Mouse (Mus musculus): Measurements from ENCODE around the gene Apob. TPM values are rescaled to one million over a fixed set of nuclear protein-coding genes. Genes with fewer than 3 reads are reported as not detected.

Apob gene
- total and polyA plus RNA-seq, 3 experiments, result not detected

DNA sequence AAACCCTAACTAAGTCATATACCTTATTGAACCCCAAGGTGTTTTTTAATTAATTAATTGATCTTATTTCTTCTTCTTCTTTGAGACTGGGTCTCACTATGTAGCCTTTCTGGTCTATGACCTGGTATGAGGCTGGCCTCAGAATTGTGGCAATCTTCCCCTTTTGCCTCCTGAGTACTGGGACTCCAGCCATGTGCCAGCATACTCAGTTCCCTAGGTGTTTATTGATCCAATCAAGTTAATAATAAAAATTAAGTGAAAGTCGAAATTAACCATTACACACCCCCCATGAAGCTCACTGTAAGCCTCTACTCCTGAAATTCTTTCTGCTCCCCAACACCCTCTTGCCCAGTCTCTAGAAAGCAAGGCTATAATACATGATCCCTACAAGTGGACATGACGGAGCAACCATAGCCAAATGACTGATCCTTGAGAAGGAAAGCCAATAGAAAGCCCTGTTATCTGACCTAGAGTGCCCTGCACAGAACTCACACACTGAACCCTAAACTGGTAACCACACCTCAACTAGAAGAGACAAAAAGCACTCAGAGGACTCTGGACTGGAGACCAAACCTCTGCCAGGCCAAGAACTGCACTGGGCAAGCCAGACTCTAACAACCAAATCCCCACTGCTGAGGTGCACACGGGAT is 60.8 kb downstream of the Apob start:
- TF ChIP-seq SIN3A (IDR thresholded peaks at IDR 0.05; ENCODE audit: low read length) (no peak), ZMIZ1 (IDR thresholded peaks at IDR 0.05; ENCODE audit: low read depth, low read length) (no peak), POLR2A (IDR thresholded peaks at IDR 0.05; ENCODE audit: control insufficient read depth in 1 of 2, insufficient read depth in 1 of 2, low read depth in 1 of 2, low read length in 2 of 2, poor library complexity in 1 of 2) (no peak), NRF1 (IDR thresholded peaks at IDR 0.05; ENCODE audit: insufficient read depth, low read depth, low read length, poor library complexity, severe bottlenecking) (no peak), RCOR1 (IDR thresholded peaks at IDR 0.05; ENCODE audit: low read depth, low read length) (no peak), MAX (IDR thresholded peaks at IDR 0.05; ENCODE audit: low read length) (no peak), USF1 (IDR thresholded peaks at IDR 0.05; ENCODE audit: low read depth, low read length) (no peak), ZKSCAN1 (IDR thresholded peaks at IDR 0.05; ENCODE audit: low read depth, low read length) (no peak), MAFK (IDR thresholded peaks at IDR 0.05; ENCODE audit: borderline replicate concordance, low read depth, low read length) (no peak)
- no peak overlapping the region for H3K9ac ChIP-seq (ENCODE audit: control insufficient read depth, low read depth, low read length, poor library complexity, severe bottlenecking)
- H3K9me3 ChIP-seq (replicated peaks; ENCODE audit: insufficient read depth, low read length), result no peaks in the 10 kb centered on the region
- H3K36me3 ChIP-seq (ENCODE audit: control insufficient read depth in 1 of 2, insufficient read depth in 2 of 2, low read length in 2 of 2), result no peaks in the 10 kb centered on the region
- no peak overlapping the region for H3K4me3 ChIP-seq (ENCODE audit: control insufficient read depth in 1 of 2, insufficient read depth in 1 of 2, low read depth in 2 of 2, low read length in 2 of 2)
- H3K79me2 ChIP-seq (ENCODE audit: control insufficient read depth, insufficient read depth, low read length, poor library complexity), result no peaks in the 10 kb centered on the region
- H3K4me1 ChIP-seq (ENCODE audit: control insufficient read depth in 1 of 2, insufficient read depth in 2 of 2, low read length in 2 of 2), result no peaks in the 10 kb centered on the region
- no peak for DNase-seq (ENCODE audit: low read depth, low spot score)
- no peak overlapping the region for H3K27ac ChIP-seq (ENCODE audit: control insufficient read depth, low read depth, low read length)
- no peaks in the 10 kb centered on the region for H3K27me3 ChIP-seq (ENCODE audit: control insufficient read depth in 1 of 2, insufficient read depth in 2 of 2, low read length in 2 of 2)

DNA sequence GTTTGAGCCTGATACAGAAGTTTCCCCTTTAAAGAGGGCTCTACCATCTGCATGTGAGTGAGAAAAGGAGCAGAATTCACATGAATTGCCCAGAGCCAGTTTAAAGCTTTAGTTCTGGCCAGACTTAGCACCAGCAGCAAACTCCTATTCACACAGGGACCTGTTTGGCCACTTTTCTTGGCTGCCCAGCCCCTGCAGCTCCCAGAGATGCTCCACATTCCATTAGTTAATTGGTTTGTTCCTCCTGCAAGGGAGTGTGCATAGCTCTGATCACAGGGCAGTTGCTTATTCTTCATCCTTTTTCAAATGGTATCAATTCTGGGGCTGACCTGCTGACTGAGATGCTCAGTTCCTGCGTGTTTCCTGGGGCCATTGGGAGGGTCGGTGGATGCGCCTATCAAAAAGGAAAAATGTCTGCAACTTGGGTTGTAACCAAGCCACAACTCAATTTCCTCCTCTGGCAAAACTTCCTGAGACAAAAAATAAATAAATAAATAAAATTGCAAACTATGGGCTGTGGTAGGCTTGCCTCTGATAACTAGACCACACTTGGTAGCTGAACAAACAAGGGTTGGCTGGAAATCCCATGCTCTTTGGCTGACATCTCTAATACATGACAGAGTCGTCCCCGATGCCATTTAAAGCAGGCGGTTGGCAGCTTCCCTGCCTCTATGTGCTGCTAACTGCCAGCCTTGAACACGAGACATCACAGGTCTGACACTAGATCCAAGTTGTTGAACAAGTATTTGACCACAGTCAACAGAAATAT is 65.4 kb downstream of the Apob start:
- peaks cover 0 to 1% of the 10 kb centered on the region in 2 experiments; a peak in 1 of 4 replicates for H3K27me3 ChIP-seq (ENCODE audit: control insufficient read depth in 1 of 2, insufficient read depth in 2 of 2, low read length in 2 of 2)
- no peak for DNase-seq (ENCODE audit: low read depth, low spot score)
- no peaks in the 10 kb centered on the region for H3K9me3 ChIP-seq (replicated peaks; ENCODE audit: insufficient read depth, low read length)
- TF ChIP-seq TAL1 (IDR thresholded peaks at IDR 0.05; ENCODE audit: low read length) (no peak), NRF1 (IDR thresholded peaks at IDR 0.05; ENCODE audit: insufficient read depth, low read depth, low read length, poor library complexity, severe bottlenecking) (no peak), ZMIZ1 (IDR thresholded peaks at IDR 0.05; ENCODE audit: low read depth, low read length) (no peak), NELFE (IDR thresholded peaks at IDR 0.05; ENCODE audit: low read depth, low read length) (no peak), SMC3 (IDR thresholded peaks at IDR 0.05; ENCODE audit: low read depth, low read length) (no peak), TBP (IDR thresholded peaks at IDR 0.05; ENCODE audit: low read depth, low read length) (no peak)
- H3K9ac ChIP-seq (ENCODE audit: control insufficient read depth, low read depth, low read length, poor library complexity, severe bottlenecking), result no peak overlapping the region
- no peaks in the 10 kb centered on the region for H3K36me3 ChIP-seq (ENCODE audit: control insufficient read depth in 1 of 2, insufficient read depth in 2 of 2, low read length in 2 of 2)
- H3K79me2 ChIP-seq (ENCODE audit: control insufficient read depth, insufficient read depth, low read length, poor library complexity), result no peaks in the 10 kb centered on the region
- H3K27ac ChIP-seq (ENCODE audit: control insufficient read depth, low read depth, low read length), result no peak overlapping the region
- no peak overlapping the region for H3K4me3 ChIP-seq (ENCODE audit: control insufficient read depth in 1 of 2, insufficient read depth in 1 of 2, low read depth in 2 of 2, low read length in 2 of 2)
- H3K4me1 ChIP-seq (ENCODE audit: control insufficient read depth in 1 of 2, insufficient read depth in 2 of 2, low read length in 2 of 2), result no peaks in the 10 kb centered on the region

All from MEL (cell line).